Mouse (Mus musculus) liver, embryonic 14.5 days (tissue): ENCODE data around the gene Ick.

Experiments
- CTCF ChIP-seq: IDR thresholded peaks from 2 replicates; pipeline ENCODE4 v1.5.1; 2016; ENCODE audit warnings: antibody characterized with exemption, low read depth, control low read depth
- EP300 ChIP-seq: IDR thresholded peaks from 2 replicates; pipeline ENCODE4 v1.6.1; 2016; ENCODE audit warnings: antibody characterized with exemption, low read depth

DNA sequence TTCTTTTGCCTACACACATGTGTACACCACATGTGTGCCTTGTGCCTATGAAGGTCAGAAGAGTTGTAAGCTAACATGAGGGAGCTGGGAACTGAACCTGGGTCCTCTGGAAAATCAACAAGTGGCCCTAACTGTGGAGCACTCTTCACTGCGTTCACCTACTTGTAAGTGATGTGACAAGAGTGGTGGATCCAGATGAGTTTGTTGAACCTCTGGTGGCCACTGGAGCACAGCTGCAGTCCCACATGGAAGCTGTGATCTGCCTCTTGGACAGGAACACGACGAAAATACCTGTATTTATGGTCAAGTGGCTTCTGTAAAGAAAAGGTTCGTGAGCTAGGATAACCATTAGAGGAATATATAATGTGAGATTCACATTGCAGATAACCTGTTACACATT lies 24.7 kb upstream of the Ick start:
- TF ChIP-seq EP300 (no peak), CTCF (no peak)
